Mouse (Mus musculus) ES-Bruce4 (cell line): ENCODE measurements at regions not wholly inside any gene's neighbourhood (a gene's known extent, or its start where the extent isn't known, plus 50 kb on each side); places are given as distances from the start of the nearest gene placed in this dataset.

ENCODE experiments used
- CTCF ChIP-seq: IDR thresholded peaks from one replicate; pipeline ENCODE4 v1.8.1; 2011; ENCODE audit warnings: low read depth, low read length
- EP300 ChIP-seq: IDR thresholded peaks from 2 replicates; pipeline ENCODE4 v1.6.1; 2011; ENCODE audit warnings: low read depth, low read length; ENCODE audit not compliant: insufficient read depth
- POLR2A ChIP-seq: IDR thresholded peaks from one replicate; pipeline ENCODE4 v1.8.1; 2011; ENCODE audit warnings: low read length; ENCODE audit not compliant: insufficient read depth

GRCm38 (mm10) chr17:51936071-51936470 lies 103.0 kb upstream of the Satb1 start:
- no peak for TF ChIP-seq CTCF
- TF ChIP-seq POLR2A, result no peak
- no peak for TF ChIP-seq EP300
